Mouse (Mus musculus): Measurements from ENCODE around the gene Doc2a.
A peak's percentile ranks its signal among the peaks of the same experiment; 100 is the strongest.

The Doc2a gene

GRCm38 (mm10) chr7:126847116-126847420, at the start of gene Doc2a:
Doc2a (plus strand) TSS chr7:126847416.
- no peak for DNase-seq (ENCODE audit: low spot score in 2 of 2)

DNA sequence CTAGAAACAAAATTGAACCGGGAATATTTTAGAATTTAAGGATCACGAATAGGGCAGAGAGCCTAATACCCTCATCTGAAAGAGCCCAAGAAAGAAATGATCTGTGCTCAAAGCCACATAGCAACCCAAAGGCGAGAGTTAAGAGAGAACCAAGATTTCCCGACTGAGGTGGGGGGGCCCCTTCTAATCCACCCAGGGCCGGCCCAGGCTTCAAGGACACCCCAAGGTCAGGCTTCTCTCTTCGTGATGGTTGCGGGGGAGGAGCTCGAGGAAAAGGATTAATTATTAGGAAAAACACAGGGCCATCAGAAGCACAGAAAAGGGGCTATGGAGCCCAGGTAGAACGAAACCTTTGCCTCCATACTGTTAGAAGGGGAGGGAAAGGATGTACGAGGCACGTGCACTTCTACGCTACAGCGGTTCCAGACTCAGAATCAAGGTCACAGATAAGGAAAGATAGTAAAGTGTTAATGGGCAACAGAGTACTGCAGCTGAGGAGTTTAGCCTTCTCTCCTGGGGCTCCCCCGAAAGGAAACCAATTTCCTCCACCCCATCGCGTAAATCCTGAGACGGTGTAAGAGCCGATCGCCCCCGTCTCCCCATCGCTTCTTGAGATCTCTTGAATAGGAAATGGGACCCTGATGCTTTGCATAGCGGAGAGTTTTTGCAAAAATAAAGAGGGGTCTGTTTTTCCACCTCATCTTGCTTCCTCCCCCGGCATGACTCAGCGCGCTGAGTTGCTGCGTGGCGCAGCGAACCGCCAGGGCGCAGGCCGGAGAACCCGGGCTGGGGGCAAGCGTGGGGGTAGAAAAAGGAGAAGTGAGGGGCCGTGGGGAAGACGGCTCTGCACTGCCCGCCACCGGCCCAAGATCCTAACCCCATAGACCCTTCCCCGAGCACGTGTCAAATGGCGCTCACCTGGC, 48.8 kb upstream of the Doc2a start:
- no peak for DNase-seq (ENCODE audit: low spot score in 2 of 2)

DNA sequence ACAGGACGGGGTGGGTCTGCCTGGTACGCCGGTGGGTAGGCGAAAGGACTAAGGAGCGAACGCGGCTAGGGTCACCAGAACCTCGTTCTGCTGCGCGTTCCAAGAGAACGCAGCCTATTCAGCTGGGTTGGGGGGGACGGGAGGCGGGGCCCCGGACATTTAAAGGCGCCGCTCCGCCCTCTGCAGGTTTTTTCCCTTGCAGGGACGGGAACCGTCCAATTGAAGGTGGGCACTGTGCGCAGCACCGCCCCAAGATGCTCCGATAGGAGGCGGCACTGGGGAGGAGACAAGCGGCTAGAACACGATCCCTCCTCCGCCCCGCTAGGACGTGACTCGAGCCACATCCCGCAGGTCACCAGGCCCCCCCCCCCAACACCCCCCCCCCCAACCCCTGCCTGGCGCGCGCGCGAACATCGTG, 48.2 kb upstream of the Doc2a start:
- peak; percentile 97 to 98 for DNase-seq (ENCODE audit: low spot score in 2 of 2)

DNA sequence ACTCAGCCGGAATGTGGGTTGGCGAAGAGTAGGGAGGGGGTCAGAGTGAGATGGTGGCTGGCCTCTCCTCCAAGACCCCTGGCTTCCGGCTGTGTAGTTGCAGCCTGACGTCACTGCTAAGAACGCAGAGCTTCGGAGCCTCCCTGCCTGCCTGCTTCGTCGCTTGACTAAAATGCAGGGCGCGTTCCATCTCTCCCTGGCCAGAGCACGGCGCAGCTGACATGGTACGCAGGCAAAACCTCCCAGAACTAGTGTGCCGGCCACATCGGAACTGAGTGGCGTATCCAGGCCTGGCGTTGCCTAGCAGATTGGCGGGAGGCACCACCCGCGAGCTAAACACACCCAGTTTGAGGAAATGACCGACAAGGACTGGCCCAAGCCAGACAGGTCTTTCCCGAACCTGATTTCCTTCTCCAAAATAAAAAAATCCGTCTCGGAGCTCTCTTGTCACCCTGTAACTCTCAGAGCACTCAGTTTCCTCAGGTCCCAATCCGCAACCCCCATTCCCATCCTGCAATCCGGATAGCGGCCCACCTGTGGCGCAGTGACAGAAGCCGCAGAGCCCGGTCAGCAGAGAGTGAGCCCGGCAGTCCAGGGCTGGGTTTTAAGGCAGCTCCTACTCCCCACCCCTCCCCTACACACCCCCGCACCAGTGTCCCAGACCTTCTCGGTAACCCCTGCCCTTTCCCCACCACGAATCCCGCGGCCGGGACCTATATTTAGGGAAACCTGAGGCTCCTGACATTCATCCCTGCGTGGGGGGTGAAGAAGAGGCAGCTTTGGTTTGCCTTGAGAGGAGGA, 47.5 kb upstream of the Doc2a start:
- no peak for DNase-seq (ENCODE audit: low spot score in 2 of 2)

DNA sequence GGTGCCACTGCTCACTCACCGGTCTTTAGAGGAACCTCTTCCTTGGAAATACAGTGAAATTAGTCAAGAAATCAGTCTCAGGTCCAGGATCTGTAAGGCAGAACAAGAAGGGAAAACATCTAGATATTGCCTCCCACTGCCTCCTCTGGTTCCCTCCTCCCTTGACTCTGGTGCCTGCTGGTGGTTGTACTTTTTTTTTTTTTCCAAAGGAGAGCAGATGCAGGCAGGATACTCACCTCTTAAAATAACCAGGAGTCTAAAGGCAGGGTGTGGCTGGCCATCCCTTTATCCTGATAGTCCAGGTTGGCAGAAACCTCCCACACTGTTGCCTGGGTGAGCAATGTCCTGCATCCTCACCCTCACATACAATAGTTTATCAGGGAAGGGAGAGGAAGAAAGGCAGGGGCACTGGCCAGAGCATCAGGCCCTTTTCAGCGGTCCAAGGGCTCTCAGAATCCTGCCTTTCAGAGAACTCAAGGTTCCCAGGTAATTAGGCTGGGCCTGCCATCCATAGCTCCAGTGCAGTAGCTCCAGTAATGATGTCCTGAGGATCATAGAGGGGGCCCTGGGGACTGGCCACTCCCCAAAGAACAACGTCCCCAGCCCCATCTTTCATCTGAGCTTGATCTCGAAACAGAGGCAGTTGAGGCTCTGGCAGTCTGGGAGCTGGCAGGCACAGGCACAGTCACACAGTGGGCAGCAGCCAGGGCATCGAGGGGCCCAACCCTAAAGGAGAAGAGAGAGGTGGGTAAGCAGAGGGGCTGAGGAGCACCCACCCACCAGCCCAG, 46.8 kb upstream of the Doc2a start:
- no peak for DNase-seq (ENCODE audit: low spot score in 2 of 2)

DNA sequence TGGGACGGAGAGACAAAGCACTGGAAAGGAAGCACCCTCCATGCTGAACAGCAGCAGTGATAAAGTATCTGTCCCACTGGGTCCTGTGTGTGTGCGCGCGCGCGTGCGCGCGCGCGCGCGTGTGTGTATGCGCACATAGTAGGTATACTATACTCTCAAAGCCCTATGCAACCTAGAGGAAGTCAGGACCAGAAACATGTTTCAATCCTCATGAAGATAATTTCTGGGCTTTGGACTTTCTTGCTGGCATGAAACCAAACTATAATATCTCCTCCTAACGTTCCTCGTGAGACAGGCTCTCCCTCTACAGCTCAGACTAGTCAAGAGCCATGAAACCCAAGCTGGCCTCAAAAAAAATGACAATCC, 46.2 kb upstream of the Doc2a start:
- DNase-seq (ENCODE audit: low spot score in 2 of 2) = no peak

DNA sequence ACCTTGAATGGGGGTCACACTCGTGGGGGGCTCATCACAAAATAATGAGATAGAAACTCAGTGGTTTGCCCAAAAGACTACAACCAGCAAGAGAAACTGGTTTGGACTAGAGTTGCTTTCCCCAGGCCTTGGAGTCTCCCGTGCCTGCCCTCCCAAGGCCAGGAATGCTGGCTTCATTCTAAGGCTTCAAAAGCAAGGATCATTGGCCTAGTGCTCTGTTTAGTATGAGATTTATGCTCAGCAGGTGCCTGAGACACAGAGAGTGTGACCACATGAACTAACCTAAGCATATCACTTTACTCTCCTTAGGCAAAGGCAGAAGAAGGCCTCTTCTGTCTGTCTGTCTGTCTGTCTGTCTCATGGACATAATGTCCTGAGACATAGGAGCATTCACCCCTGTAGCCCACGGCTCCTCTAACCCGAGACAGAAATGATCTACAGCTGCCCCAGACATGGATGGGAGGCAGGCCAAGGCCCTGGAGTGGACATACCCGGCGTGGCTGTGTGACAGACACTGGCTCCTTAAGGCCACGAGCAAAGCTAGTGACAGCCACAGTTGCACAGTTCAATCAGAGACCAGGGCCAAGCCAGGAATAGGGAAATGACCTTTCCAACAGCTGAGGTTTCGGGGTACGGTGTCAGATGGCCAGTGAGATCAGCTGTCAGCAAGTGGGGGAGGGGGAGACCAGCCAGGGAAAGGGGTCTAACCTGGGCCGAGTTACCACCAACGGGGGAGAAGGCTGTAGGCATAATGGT, 44.9 kb upstream of the Doc2a start:
- DNase-seq (ENCODE audit: low spot score in 2 of 2) = no peak

DNA sequence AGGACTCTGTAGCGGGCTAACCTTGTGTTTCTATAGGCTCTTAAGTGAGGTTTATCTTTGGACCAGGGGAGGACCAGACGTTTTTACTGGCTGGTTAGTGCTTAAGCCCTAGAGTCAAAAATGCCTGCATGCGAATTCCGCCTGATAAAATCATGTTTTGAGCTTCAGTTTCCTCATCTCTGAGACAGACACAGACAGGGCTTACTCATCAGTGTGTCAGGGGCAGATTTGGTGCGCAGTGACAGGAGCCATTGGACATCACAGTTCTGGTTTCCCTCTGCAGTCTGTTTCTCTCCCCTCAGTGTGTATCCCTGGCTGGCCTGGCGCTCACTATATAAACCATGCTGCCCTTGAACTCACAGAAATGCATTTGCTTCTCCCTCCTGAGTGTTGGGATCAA, 44.0 kb upstream of the Doc2a start:
- DNase-seq (ENCODE audit: low spot score in 2 of 2) = no peak

GRCm38 (mm10) chr7:126803751-126804150, 43.5 kb upstream of the Doc2a start:
- DNase-seq (ENCODE audit: low spot score in 2 of 2) = no peak

DNA sequence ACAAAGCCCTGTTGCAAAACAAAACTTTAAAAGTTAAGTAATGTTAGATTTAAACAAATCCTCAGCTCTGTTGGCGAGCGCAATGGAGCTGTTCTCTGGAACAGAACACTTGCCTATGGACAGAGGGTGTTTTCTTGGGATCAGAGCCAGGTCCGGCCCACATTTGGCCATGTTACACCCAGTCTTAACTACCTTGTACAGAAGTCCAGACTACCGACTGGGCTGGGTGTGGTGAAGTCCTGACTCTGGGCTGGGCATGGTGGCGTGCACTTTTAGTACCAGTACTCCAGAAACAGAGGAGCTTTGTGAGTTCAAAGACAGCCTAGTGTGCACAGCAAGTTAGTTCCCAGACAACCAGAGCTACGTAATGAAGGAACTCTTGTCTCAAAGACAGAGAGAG, 40.3 kb upstream of the Doc2a start:
- DNase-seq (ENCODE audit: low spot score in 2 of 2) = no peak

GRCm38 (mm10) chr7:126807405-126807804, 39.8 kb upstream of the Doc2a start:
- DNase-seq (ENCODE audit: low spot score in 2 of 2) = no peak

DNA sequence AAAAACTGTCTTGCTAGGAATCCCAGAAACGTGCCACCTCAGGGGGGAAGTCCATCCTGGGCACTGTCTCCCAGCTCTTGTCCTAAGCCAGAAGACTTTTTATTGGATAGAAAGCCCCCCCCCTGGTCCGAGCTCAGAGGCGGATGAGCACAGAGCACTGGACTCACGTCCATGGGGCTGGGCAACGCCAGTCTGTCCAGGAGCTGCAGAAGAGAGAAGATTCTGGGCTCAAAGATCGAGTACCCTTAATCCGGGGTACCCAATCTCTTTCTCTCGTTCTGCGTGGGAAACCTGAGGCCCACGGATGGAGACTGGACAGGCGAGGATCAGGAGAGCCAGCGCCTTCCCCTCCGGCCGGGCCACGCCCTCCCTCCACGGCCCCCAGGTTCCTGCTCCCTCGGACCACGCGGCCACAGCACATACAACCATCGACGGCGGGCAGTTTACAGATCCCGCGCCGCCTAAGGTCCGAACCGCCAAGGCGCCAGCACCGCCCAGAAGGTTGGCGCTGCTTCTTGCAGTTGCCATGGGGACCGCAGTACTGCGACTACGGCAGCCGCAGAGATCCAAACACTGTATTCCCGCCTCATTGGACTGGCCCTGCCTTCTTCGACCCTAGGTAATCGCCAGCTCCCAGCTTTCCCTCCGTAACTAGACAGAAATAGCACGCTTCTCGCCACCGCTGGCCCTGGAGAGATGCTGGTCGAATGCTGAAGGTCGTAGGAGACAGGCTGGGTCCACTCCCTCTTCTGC, 38.3 kb upstream of the Doc2a start:
- DNase-seq (ENCODE audit: low spot score in 2 of 2) = peak; percentile 89 to 90

DNA sequence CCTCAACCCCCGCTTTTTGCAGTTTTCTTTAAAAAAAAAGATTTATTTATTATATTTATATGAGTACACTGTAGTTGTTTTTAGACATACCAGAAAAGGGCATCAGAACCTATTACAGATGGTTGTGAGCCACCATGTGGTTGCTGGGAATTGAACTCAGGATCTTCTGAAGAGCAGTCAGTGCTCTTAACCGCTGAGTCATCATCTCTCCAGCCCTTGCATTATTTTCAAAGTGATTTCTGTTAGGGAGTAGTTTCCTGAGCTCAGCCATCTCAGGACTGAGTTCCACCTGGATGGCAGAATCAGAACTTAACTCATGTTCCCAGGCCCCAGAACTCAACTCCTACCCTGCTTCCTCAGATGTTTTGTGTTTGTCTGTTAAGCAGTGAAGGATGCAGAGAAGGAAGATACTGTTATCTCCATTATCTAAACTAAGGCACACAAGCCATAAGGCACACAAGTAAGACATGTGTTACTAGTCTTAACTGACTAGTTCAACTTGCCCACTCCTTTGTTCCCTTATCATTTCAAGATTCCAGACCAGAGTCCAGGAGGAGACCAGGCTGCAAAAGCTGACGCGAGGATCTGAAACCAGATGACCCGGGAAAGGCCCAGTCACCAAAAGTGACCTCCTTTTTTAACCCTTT, 37.4 kb upstream of the Doc2a start:
- no peak for DNase-seq (ENCODE audit: low spot score in 2 of 2)

DNA sequence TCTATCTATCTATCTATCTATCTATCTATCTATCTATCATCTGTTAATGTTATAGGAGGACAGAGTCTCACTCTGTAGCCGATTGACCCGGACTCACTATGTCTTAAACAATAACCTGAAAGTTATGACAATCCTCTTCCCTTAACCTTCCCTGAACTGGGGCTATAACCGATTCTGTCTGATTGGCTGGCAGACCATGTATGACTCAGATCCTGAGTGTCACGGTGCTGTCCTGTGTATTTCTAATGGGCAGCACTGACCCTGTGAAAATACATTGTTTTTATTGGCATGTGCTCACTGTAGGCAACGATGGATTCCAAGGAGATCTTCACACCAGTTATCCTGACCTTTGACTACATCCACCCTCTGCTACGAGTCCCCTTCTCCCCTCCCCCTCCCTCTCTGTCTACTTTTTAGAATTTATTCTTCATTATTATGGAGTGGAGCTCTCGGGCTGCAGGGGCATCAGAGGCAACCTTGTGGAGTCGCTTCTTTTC, 31.4 kb upstream of the Doc2a start:
- no peak for DNase-seq (ENCODE audit: low spot score in 2 of 2)

- no peak for DNase-seq (ENCODE audit: low spot score in 2 of 2)
These were observed 30.7 kb upstream of the Doc2a start for GRCm38 (mm10) chr7:126816494-126816893.

DNA sequence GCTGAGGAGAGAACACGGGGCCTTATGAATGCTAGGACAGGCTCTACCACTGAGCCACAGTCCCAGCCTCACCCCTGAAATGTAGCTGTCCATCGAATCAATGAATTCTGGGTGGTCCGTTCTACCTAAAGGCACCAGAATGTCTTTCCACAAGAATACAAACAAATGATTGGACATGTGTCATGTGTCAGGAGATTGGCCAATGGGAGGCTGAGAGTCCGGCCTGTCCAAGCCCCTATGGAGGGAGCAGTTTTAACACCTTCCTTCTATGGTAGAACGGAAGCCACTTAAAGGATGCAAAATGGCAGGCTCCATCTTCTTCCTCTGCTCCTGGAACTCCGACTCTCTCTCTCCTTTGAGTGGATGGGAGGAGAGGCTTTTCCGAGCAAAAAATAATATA, 29.6 kb upstream of the Doc2a start:
- no peak for DNase-seq (ENCODE audit: low spot score in 2 of 2)

DNA sequence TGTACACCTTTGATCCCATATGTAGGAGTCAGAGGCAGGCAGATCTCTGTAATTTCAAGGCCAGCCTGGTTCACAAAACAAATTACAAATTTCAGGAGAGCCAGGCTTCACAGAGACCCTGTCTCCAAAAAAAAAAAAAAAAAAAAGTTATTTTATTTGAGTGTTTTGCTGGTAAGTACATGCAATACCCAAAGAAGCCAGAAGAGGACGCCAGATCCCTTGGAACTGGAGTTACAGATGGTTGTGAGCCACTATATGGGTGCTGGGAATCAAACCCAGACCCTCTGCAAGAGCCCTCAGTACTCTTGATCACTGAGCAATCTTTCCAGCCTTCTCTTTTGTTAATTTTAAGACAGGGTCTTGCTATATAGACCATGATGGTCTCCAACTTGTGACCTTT, 28.4 kb upstream of the Doc2a start:
- no peak for DNase-seq (ENCODE audit: low spot score in 2 of 2)

DNA sequence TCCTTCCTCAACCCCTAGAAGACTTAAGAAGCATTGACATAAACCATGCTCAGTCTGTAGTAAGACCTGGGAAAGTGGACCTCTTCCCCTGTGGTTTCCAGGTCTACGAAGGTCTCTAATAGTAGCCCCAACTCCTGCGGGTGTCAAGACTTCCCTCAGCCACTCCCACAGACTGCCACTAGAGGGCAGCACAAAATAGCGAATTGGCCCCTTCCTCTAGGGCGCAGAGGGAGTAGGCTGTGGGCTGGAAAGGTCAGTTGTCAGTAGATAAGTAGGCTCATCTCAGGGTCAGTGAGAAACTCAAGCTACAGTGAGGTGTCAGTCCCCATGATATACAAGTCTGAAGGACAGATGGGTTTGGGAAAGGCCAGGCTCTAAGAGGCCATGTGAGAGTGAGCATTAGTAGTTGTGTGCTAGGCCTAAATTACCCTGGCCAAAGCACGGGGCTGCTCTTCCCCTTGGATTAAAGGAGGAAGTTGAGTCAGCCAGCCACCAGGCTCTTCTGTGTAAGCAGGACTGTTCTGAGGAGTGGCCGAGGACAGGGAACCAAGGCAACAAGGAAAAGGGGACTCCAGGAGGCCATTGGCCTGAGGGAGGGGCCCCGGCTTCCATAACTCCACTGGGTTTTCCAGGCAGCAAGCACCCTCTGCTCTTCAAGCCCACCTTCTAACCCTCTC, 25.2 kb upstream of the Doc2a start:
- peak in 1 of 2 experiments; percentile 36 for DNase-seq (ENCODE audit: low spot score in 2 of 2)

- DNase-seq (ENCODE audit: low spot score in 2 of 2) = no peak
These were observed 24.5 kb upstream of the Doc2a start for GRCm38 (mm10) chr7:126822741-126823140.
